Mouse (Mus musculus): Measurements from ENCODE around the gene Phyhipl. TPM values are rescaled to one million over a fixed set of nuclear protein-coding genes. Genes with fewer than 3 reads are reported as not detected.

The Phyhipl gene
- total and polyA plus RNA-seq, 2 experiments from 2014 or later = 38.5 to 307 TPM

DNA sequence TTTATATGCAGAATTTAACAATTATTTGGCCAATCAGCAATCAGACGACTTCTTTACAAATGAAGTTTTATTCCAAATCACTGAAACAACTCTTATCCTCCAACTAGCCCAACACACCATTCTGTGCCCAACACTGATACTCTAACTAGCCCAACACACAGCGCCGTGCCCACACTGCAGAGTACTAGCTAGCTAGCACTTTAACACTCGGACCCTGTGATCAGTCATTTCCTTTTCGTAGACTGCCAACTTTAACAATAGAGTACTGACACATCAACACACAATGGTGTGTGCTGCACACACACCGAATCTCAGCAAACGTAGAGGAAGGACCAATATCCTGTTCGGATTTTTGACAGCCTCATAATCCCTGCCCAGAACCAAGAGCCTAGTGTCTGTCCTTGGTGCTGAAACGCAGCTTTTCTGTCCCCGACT lies 57.7 kb downstream of the Phyhipl start:
- peak overlapping the region; percentile 97 for H3K27ac ChIP-seq (ENCODE audit: low read depth, low read length)
- H3K4me3 ChIP-seq (ENCODE audit: low read depth, low read length) = peak overlapping the region; percentile 74
- 6% methylated on average over 10 of the region's 10 CpGs for WGBS
- TF ChIP-seq CTCF (IDR thresholded peaks at IDR 0.05) = no peak
- peaks cover 5% of the 10 kb centered on the region; the same call in 1 of the 2 replicates for H3K4me1 ChIP-seq (ENCODE audit: insufficient read depth, low read length)
- H3K4me2 ChIP-seq (ENCODE audit: low read depth, low read length, poor library complexity, severe bottlenecking) = peak overlapping the region; percentile 91
- H3K9ac ChIP-seq (replicated peaks; ENCODE audit: low read length, poor library complexity, severe bottlenecking) = peak overlapping the region; percentile 97
- H3K27me3 ChIP-seq (ENCODE audit: insufficient read depth, low read length) = no peaks in the 10 kb centered on the region
- no peaks in the 10 kb centered on the region for H3K9me3 ChIP-seq (ENCODE audit: low read length)
- ATAC-seq (ENCODE audit: low FRiP score) (no peak), DNase-seq (ENCODE audit: low spot score) (peak; percentile 60)
- H3K36me3 ChIP-seq (ENCODE audit: insufficient read depth, low read length) = no peaks in the 10 kb centered on the region

- Histone ChIP-seq H3K36me3 (ENCODE audit: insufficient read depth, low read length) (no peaks in the 10 kb centered on the region), H3K27me3 (ENCODE audit: insufficient read depth, low read length) (no peaks in the 10 kb centered on the region), H3K27ac (ENCODE audit: low read depth, low read length) (no peak overlapping the region), H3K9ac (replicated peaks; ENCODE audit: low read length, poor library complexity, severe bottlenecking) (no peak overlapping the region), H3K4me2 (ENCODE audit: low read depth, low read length, poor library complexity, severe bottlenecking) (no peak overlapping the region; the same call in 1 of the 2 replicates), H3K4me3 (ENCODE audit: low read depth, low read length) (no peak overlapping the region), H3K9me3 (ENCODE audit: low read length) (no peaks in the 10 kb centered on the region), H3K4me1 (ENCODE audit: insufficient read depth, low read length) (peaks cover 5% of the 10 kb centered on the region; the same call in 1 of the 2 replicates)
- ATAC-seq (ENCODE audit: low FRiP score) = no peak
- DNase-seq (ENCODE audit: low spot score) = peak; percentile 69
- 36% methylated on average over 1 of the region's 1 CpGs for WGBS
- TF ChIP-seq CTCF (IDR thresholded peaks at IDR 0.05) = peak; percentile 64
These were observed 61.8 kb downstream of the Phyhipl start for GRCm38 (mm10) chr10:70594007-70594406.

- no peak overlapping the region for H3K27ac ChIP-seq (ENCODE audit: low read depth, low read length)
- no peak for DNase-seq (ENCODE audit: low spot score)
- no peaks in the 10 kb centered on the region for H3K27me3 ChIP-seq (ENCODE audit: insufficient read depth, low read length)
- H3K9me3 ChIP-seq (ENCODE audit: low read length) = no peaks in the 10 kb centered on the region
- no peaks in the 10 kb centered on the region for H3K4me1 ChIP-seq (ENCODE audit: insufficient read depth, low read length)
- WGBS = 92% methylated on average over 3 of the region's 3 CpGs
- no peak overlapping the region for H3K4me3 ChIP-seq (ENCODE audit: low read depth, low read length)
- TF ChIP-seq CTCF (IDR thresholded peaks at IDR 0.05) = no peak
- no peak for ATAC-seq (ENCODE audit: low FRiP score)
- no peaks in the 10 kb centered on the region; the same call in 1 of the 2 replicates for H3K36me3 ChIP-seq (ENCODE audit: insufficient read depth, low read length)
- no peak overlapping the region for H3K4me2 ChIP-seq (ENCODE audit: low read depth, low read length, poor library complexity, severe bottlenecking)
- no peak overlapping the region for H3K9ac ChIP-seq (replicated peaks; ENCODE audit: low read length, poor library complexity, severe bottlenecking)
These were observed 68.8 kb downstream of the Phyhipl start for GRCm38 (mm10) chr10:70586876-70587405.

DNA sequence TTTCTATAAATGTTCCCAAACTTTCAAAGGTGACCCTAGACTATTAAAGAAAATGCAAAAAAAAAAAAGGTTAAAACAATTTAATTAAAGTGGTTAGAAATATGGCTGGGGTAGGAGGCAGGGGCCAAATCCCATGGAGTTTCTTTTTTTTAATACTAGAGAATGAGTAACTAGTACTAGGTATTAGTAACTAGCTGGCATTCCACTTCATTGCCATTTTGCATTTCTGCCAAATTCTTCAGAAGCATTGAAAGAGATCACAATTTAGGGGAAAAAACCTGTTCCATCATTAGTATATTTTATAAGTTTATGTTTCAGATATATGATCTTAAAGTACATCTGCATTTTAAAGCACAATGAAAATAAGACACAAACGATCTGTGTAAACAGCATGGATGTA lies 71.6 kb downstream of the Phyhipl start:
- Histone ChIP-seq H3K27ac (ENCODE audit: low read depth, low read length) (no peak overlapping the region), H3K9ac (replicated peaks; ENCODE audit: low read length, poor library complexity, severe bottlenecking) (no peak overlapping the region), H3K4me1 (ENCODE audit: insufficient read depth, low read length) (no peaks in the 10 kb centered on the region), H3K9me3 (ENCODE audit: low read length) (no peaks in the 10 kb centered on the region), H3K36me3 (ENCODE audit: insufficient read depth, low read length) (no peaks in the 10 kb centered on the region; the same call in 1 of the 2 replicates), H3K4me2 (ENCODE audit: low read depth, low read length, poor library complexity, severe bottlenecking) (no peak overlapping the region), H3K27me3 (ENCODE audit: insufficient read depth, low read length) (no peaks in the 10 kb centered on the region), H3K4me3 (ENCODE audit: low read depth, low read length) (no peak overlapping the region)
- no peak for TF ChIP-seq CTCF (IDR thresholded peaks at IDR 0.05)
- ATAC-seq (ENCODE audit: low FRiP score) (no peak), DNase-seq (ENCODE audit: low spot score) (no peak)
- 90% methylated on average over 1 of the region's 1 CpGs for WGBS

GRCm38 (mm10) chr10:70581556-70582211 lies 74.1 kb downstream of the Phyhipl start:
- H3K27ac ChIP-seq (ENCODE audit: low read depth, low read length) = no peak overlapping the region
- no peaks in the 10 kb centered on the region; the same call in 1 of the 2 replicates for H3K36me3 ChIP-seq (ENCODE audit: insufficient read depth, low read length)
- no peak for TF ChIP-seq CTCF (IDR thresholded peaks at IDR 0.05)
- no peaks in the 10 kb centered on the region for H3K4me1 ChIP-seq (ENCODE audit: insufficient read depth, low read length)
- no peak overlapping the region for H3K9ac ChIP-seq (replicated peaks; ENCODE audit: low read length, poor library complexity, severe bottlenecking)
- H3K4me3 ChIP-seq (ENCODE audit: low read depth, low read length) = no peak overlapping the region
- H3K9me3 ChIP-seq (ENCODE audit: low read length) = no peaks in the 10 kb centered on the region
- DNase-seq (ENCODE audit: low spot score) (no peak), ATAC-seq (ENCODE audit: low FRiP score) (no peak)
- H3K4me2 ChIP-seq (ENCODE audit: low read depth, low read length, poor library complexity, severe bottlenecking) = no peak overlapping the region
- no peaks in the 10 kb centered on the region for H3K27me3 ChIP-seq (ENCODE audit: insufficient read depth, low read length)
- 74% methylated on average over 7 of the region's 7 CpGs for WGBS

DNA sequence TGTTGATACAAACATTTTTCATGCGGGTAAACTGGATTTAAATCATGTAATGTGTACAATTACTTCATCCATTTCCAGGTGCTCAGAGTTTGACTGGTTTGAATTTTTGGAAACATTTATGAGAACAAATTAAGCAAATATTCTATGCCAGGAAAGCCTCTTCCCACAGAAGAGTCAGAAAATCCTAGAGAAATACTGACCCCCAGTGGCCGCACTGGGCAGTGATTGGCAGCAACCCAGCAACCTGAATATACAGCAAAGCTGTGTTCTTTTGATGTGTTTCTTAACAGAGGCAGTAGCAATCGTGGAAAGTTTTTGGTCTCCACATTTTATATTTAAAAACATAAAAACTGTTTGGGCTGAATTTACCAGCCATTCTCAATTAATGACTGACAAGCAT lies 92.1 kb downstream of the Phyhipl start:
- ATAC-seq (ENCODE audit: low FRiP score) (no peak), DNase-seq (ENCODE audit: low spot score) (peak; percentile 89)
- Histone ChIP-seq H3K36me3 (ENCODE audit: insufficient read depth, low read length) (peaks cover 31% of the 10 kb centered on the region), H3K4me1 (ENCODE audit: insufficient read depth, low read length) (no peaks in the 10 kb centered on the region), H3K27ac (ENCODE audit: low read depth, low read length) (no peak overlapping the region), H3K27me3 (ENCODE audit: insufficient read depth, low read length) (no peaks in the 10 kb centered on the region), H3K4me2 (ENCODE audit: low read depth, low read length, poor library complexity, severe bottlenecking) (no peak overlapping the region), H3K4me3 (ENCODE audit: low read depth, low read length) (no peak overlapping the region), H3K9ac (replicated peaks; ENCODE audit: low read length, poor library complexity, severe bottlenecking) (no peak overlapping the region), H3K9me3 (ENCODE audit: low read length) (no peaks in the 10 kb centered on the region)
- 24% methylated on average over 3 of the region's 3 CpGs for WGBS
- TF ChIP-seq CTCF (IDR thresholded peaks at IDR 0.05) = peak; percentile 89
